Mouse (Mus musculus): ENCODE measurements around the gene Rsl1d1. TPM values are rescaled to one million over a fixed set of nuclear protein-coding genes. Genes with fewer than 3 reads are reported as not detected.

Gene Rsl1d1
- total RNA-seq (2014; fragmentation: Nextera tagmentation), result 227 and 307 TPM in 2 replicates
- 385 and 428 TPM in 2 replicates for total RNA-seq (2017)

DNA sequence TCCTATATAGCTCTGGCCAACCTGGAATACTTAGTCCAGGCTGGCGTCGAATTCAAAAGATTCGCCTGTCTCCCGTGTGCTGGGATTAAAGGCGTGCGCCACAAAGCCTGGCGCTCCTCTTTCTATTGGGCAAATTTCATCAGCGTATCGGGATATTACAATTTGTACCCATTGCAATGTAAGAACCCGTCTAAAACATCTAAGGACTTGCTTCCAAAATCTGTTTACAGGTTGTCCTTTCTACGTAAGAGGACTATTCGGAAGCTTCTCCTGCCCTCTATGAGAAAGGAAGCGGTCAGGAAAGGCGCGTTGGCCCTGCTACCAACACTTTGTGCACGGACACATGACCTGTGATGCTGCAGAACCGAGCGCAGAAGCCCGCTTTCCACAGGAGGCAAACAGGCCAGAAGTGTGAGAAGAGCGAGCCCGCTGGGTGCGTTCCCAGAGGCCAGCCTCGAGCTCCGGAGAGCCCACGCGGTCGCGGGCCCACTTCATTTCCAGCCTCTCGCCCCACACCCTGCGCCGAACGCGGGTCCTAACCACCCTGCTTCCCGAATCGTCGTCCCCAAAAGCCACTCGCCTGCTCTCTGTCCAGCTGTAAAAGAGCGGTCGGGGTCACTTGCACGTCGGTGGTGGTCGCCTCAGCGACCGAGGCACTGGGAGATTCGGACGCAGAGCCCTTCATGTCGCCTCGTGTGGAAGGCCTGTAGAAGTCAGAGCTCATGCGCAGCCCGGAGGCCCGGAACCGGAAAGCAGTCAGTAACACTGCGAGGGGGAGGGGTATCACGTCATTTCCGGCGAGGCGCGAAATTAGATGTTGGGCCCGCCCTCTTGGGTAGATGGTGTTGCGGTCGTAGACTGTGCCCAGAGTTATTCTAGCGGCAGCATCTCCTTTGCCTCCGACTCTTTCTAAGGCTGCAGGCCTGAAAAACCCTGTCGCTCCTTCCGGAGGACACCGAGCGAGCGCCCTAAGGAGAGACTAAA is at the start of gene Rsl1d1:
Rsl1d1 (minus strand) TSS at position 761 of the 984 bp plus-strand sequence.
- peak; percentile 96 for ATAC-seq (replicated peaks; ENCODE audit: low FRiP score, low TSS enrichment, poor library complexity, severe bottlenecking)

DNA sequence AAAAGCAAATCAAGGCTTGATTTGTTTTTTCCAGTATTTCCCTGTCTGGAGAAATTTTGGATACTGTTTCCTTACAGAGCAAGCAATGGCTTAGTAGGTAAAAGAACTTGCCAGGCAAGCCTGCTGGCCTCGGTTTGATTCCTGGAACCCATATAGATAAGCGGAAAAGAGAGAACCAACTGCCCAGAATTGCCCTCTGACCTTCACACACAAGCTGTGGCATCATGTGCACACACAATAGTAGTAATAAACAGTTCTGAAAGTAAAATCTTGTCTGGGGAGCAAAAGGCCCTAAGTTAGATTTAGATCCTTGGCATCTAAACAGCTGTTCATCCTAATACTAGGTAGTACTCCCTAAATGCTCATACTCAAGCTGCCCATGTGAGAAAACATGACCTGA is 44.7 kb upstream of the Rsl1d1 start:
- no peak for ATAC-seq (replicated peaks; ENCODE audit: low FRiP score, low TSS enrichment, poor library complexity, severe bottlenecking)

DNA sequence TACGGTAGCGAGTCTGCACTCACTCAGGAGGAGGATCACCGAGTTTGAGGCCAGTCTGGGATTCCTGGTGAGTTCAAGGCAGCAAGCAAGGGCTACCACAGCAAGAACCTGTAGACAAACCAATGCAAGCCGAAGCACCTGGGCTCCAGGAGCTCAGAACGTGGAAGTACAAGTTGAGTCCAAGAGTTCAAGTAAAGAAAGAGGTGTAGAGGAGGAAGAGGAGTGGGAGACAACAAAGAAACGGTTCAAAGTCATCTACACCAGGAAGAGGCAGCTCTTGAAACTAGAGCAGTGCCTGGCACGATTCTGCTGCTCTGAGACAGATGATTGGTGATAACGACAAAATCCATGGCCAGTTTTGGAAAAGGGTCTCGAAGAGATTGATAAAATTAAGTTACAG is 42.6 kb upstream of the Rsl1d1 start:
- ATAC-seq (replicated peaks; ENCODE audit: low FRiP score, low TSS enrichment, poor library complexity, severe bottlenecking), result no peak

DNA sequence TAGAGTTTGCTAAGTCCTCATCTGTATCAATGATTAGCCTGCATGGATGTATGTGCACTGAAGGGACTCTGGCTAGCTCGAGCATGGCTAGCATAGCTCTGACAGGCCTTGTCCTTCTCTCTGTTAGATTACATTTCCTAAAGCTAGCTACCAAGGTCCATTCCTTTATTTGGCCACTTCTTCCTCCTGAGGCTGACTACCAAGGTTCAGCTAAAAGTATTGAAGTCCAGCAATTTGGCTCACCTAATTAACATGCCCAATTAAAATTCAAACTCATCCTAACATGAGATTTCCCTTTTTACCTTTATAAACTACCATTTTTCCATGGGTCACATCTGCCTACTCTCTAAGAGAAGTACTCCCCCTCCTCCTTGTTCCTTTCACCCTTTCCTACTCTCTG is 39.3 kb upstream of the Rsl1d1 start:
- no peak for ATAC-seq (replicated peaks; ENCODE audit: low FRiP score, low TSS enrichment, poor library complexity, severe bottlenecking)

DNA sequence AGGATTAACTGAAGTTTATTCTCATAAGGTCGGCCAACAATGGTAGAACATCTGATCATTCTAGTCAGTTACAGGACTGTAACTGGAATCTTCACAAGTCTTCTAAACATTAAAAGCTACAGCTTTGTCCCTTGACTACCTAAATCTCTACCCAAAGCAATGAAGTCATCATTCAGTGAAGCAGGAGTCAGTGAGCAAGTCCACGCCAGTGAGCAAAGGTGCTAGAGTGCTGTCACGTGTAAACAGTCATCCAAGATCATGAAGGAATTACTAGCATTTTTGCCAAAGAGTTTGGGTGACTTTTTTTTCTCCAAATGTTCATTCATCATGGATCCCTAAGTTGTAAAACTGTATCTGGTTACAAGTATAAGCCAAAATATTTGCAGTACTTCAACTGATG is 14.7 kb upstream of the Rsl1d1 start:
- ATAC-seq (replicated peaks; ENCODE audit: low FRiP score, low TSS enrichment, poor library complexity, severe bottlenecking), result no peak

DNA sequence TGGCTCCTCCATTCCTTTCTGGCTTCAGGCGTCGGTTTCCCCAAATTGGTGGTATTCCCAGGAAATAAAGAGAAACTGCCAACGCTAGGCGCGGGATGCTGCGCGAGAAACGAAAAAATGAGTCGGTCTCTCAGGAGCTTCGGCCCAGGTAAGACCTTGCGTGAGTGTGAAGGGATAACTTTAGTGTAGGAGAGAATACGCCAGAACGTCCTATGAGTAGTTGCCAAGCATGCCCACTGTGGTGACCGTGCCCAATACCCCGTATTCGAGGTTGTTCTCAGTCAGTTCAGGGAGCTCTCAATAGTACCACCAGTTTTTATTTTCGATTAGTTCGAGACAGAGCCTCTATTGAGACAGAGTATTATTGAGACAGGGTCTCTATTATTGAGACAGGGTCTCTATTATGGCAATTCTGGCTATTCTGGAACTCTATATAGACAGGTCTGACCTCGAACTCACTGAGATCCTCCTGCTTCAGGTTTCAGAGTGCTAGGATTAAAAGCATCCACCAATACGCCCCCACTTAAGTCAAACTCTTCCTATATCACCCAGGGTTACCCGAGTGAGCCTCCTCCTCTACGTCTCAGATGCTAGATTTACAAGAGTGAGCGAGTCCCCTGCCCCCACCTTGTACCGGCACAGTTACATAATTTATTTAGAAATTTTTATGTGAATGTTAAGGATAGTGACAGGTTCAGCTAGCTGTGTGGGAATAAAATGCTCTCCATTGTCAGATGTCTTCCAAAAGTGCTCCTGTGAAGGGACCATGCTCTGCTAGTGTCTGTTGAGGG is 664 bp upstream of the Rsl1d1 start:
- ATAC-seq (replicated peaks; ENCODE audit: low FRiP score, low TSS enrichment, poor library complexity, severe bottlenecking), result peak; percentile 43

DNA sequence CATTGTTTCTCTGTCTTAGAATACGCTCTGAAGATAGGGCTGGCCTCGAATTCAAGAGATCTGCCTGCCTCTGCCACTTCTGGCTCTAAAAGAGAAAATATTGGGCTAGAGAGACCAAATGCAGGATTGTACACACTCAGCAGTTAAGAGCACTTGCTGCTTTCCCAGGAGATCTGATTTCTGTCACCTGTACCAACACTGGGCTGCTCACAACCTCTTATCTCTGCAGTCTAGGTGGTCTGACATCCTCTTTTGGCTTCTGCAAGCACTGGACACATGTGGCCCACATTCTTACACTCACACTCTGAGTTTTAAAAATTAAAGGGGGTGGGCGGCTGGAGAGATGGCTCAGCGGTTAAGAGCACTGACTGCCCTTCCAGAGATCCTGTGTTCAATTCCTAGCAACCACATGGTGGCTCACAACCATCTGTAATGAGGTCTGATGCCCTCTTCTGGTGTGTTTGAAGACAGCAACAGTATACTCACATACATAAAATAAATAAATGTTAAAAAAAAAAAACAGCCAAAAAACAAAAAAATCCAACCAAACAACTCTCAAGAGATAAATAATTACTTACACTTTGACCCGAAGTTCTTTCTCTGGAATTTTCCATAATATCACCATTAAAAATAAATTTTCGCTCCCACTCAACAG is 1.3 kb downstream of the Rsl1d1 start:
- ATAC-seq (replicated peaks; ENCODE audit: low FRiP score, low TSS enrichment, poor library complexity, severe bottlenecking), result no peak

DNA sequence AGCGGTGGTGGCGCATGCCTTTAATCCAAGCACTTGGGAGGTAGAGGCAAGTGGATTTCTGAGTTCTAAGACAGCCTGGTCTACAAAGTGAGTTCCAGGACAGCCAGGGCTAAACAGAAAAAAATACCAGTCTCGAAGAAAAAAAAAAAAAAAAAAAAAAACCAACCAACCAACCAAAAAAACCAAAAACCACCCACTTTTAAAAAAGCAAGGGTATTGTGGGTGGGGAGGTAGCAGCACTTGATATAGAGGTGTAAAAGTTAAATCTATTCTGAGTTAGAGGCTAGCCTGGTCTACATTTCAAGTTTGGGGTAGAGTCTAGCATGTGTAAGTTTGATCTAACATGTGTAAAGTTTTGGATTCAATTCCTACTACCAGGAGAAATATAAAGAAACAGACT is 2.9 kb downstream of the Rsl1d1 start:
- no peak for ATAC-seq (replicated peaks; ENCODE audit: low FRiP score, low TSS enrichment, poor library complexity, severe bottlenecking)

DNA sequence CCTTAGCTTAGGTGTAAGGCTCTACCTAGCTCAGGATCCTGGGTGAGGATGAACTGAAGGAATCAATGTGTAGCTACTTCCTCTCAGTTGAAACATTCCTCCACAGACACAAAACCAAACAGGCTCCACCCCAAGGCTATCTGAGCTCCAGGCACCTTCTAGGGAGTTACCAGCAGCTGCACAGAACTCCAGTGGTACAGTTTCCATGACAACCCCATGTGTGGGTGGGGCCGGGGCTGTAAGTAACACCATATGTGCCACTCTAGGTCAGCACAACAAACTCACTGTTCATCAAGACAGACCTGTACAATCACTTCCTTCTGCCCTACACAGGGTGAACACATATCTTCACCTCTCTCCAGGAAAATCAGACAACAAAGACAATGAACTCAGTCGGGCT is 4.7 kb downstream of the Rsl1d1 start:
- ATAC-seq (replicated peaks; ENCODE audit: low FRiP score, low TSS enrichment, poor library complexity, severe bottlenecking), result peak; percentile 54

DNA sequence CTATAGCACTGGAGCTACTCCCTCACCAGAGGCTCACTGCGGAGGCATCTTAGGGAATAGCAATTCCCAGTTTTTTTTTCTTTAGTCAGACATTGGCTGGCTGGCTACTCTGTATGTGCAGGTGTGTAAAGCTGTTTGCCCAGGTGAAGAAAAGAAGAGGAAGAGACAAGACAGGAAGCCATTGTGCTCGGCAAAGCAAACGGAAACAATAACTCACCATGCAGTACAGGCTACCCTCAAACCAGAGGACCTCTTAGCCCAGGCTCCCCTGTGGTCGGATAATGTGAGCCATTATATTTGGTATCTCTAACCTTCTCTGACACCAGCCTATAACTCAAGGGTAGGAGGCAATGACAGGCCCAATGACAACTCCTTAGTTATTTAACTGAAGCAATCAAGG is 6.1 kb downstream of the Rsl1d1 start:
- no peak for ATAC-seq (replicated peaks; ENCODE audit: low FRiP score, low TSS enrichment, poor library complexity, severe bottlenecking)

DNA sequence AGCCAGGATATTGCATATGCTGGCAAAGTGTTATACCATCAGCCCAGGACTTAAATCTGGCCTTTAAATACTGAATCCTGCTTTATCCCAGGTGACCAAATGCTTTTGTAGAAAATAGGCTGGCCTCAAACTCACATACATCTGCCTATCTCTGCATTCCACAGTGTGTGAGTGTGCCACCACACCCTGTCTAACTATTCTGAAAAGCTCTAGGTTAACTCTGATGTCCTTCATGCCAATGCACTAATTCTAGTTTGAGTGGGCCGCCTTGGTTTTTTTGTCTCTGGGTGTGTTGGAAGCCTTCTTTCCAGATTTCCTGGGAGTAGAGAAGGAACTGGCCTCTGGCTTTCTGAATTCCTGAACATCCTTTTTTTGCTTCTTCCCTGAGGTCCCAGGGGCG is 9.9 kb downstream of the Rsl1d1 start:
- no peak for ATAC-seq (replicated peaks; ENCODE audit: low FRiP score, low TSS enrichment, poor library complexity, severe bottlenecking)

DNA sequence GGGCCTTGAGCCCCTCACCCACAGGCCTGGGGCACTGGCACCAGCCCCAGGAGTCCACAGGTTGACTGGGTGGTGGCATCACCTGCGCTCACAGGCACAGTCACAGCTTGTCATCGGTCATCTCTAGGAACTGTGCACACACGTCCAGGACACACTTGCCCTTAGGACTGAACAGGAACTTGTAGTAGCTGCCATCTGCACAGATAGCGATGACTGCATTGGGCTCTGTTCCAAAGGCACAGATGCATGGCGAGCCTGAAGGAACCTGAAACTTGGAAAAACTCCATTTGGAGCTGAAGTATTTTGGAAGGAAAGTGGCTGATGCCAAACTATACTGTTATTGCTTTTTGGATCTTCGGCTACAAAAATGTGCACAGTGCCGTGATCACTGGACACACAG is 13.0 kb downstream of the Rsl1d1 start:
- no peak for ATAC-seq (replicated peaks; ENCODE audit: low FRiP score, low TSS enrichment, poor library complexity, severe bottlenecking)

DNA sequence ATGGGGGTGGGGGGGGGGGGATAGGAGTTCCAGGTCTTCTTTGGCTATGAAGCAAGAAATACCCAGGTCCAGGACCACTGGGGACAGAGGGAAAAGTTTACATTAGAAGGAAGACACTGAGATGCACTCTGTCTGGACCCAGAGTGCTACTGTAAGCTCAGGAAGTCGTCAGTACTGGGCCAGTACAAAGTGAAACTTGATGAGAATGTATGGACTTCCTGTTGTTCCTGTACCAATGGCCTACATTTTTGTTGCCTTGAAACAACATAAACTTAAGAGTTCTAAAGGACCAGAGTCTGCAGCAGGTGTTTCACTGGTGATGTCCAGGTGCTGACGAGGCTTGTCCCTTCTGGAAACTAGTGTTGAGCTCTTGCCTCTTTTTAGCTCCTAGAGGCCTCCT is 25.7 kb downstream of the Rsl1d1 start:
- no peak for ATAC-seq (replicated peaks; ENCODE audit: low FRiP score, low TSS enrichment, poor library complexity, severe bottlenecking)

DNA sequence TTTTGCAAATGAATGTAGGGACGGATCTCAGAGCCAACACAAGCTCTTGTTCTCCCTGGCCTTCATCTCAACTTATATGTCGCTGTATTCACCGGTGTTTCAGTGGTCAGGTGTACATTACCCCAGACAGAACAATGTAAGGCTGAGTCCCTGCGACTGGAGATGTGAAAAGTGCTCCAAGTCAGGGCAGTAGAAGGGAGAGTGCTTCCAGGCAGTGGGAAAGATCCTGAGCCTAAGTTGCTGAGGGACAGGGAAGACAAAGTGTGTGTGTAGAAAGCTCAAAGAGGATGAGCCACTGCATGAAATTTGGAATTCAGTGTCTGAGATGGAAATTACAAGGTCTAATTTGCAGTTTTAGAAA is 26.3 kb downstream of the Rsl1d1 start:
- ATAC-seq (replicated peaks; ENCODE audit: low FRiP score, low TSS enrichment, poor library complexity, severe bottlenecking), result no peak

DNA sequence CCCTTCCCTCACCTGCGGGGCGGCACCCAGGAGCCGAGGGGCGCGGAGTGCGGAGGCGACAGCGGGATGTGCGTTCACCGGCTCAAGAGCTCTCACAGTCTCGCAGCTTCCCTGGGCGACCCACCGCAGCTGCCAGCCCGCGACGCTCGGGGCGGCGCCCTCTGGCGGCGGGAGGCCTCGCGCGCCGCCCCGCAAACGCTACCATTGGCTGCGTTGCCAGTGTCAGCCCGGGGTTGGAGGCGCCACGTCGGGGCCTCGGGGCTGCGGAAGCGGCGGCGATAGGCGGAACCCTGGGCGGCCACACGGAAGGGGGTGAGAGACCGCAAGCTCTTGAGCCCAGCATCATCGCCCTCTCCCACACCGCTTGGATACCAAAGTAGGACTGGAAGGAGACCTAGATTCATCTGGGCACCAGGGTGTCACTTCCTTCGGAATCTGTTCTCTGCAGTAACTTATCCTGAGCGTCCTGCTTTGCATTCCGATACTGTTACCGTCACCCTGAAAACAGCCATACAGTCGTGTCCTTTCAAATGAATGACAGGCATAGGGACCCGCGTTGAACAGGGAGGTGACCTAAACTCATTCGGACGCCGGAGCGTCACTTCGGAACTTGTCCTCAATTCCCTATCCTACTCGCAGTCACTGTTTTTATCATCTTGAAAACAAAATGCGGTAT is 26.8 kb downstream of the Rsl1d1 start, which contains the start of gene Zc3h7a:
Zc3h7a (minus strand) TSS at position 186 of the 676 bp plus-strand sequence.
- peak; percentile 94 for ATAC-seq (replicated peaks; ENCODE audit: low FRiP score, low TSS enrichment, poor library complexity, severe bottlenecking)

DNA sequence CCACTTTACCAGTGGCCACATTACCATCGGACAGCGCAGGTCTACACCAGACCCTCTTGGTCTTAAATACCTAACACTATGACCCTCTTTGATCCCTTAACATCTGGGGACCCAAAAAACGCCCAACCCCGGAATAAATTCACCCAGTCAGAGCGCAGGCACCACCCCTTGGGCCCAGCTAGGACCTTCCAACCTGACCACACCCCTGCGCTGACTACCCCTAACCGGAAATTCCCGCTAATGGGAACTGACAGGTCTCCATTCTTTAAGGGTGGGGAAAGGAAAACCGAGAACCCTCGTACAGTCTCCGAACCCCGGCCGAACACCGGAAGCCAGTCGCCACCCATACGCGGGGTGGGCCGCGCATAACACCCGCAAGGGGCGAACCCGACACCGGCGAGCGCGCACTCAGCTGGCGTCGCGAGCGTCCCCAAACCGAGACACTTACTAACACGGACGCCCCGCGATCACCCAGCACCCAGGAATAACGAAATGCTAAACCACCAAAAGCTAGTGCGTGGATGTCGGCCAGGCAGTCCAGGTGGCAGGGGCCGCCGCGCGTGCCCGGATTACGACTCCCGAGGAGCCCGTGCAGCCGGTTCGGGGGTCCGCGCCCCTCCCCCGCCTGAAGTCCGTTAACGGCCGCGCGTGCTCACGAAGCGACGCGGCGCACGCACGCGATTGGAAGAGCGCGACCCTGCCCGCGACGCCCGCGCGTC is 27.5 kb downstream of the Rsl1d1 start:
- peak; percentile 49 for ATAC-seq (replicated peaks; ENCODE audit: low FRiP score, low TSS enrichment, poor library complexity, severe bottlenecking)

DNA sequence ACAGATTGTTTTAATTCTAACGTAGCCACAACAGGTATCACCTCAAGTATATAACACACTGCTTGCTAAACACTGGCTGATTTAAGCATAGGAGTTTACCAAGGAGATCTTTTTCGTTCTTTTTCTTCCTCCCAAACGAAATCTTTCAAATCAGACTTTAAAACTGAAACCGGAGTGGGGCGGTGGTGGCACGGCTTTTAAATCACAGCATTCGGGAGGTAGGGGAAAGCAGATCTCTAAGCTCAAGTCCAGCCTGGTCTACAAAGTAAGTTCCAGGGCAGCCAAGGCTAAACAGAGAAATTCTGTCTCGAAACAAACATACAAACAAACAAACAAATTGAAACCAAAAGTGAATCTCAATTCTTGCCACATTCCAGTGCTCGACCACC is 28.0 kb downstream of the Rsl1d1 start:
- no peak for ATAC-seq (replicated peaks; ENCODE audit: low FRiP score, low TSS enrichment, poor library complexity, severe bottlenecking)

DNA sequence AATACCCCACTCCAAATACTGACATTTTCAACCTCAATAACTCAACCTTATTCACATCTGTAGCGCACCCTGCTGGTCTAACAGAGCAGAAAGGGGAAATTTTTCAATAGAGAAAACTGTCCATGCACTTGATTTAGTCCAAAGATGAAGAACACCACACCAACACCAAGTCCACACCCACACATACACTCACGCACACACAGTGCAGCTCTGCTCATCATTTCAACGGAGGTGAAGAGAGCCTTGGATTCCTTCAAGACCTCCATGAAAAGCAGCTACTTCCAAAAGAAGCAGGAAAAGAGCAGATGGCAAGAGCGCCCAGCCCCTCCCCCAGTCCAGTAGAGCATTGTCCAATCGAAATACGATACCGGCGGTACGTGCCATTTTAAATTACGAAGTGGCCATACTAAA is 28.5 kb downstream of the Rsl1d1 start:
- ATAC-seq (replicated peaks; ENCODE audit: low FRiP score, low TSS enrichment, poor library complexity, severe bottlenecking), result peak; percentile 33

DNA sequence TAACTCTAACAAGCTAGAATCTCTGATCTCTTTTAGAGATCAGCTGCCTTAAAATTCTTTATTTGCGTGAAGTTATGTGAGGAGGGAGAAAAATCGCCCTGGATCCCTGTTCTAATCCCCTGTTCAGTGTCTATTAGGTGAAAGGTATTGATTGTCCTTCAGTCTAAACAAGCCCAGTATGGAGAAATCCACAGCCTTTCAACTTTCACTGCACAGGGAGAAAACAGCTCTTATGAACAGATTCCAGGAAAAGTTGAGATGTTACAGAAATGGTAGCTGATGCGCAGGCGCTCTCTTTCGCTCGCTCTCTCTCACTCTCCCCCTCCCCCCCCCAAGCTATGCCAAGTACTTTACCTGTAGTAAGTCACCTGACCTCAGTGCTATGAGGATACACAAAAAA is 31.5 kb downstream of the Rsl1d1 start:
- ATAC-seq (replicated peaks; ENCODE audit: low FRiP score, low TSS enrichment, poor library complexity, severe bottlenecking), result no peak

All from megakaryocyte-erythroid progenitor cell, adult 5-6 weeks (primary cell).